Mouse (Mus musculus) R1 (cell line): ENCODE results near the gene Csrnp2.
"Not testable (repeated sequence)": the region's sequence is repeated elsewhere in the genome, so short reads cannot be mapped to it uniquely, and the experiment has no call there.

Source experiments
- DNase-seq: peaks from one replicate; pipeline ENCODE4 v3.0.0-alpha.2; 2018; ENCODE audit warnings: low read depth, low spot score

Csrnp2 gene

GRCm38 (mm10) chr15:100495102-100495501 lies at the start of gene Csrnp2:
Gene Csrnp2, minus strand, starts transcription at chr15:100495488.
- DNase-seq: peak; percentile 93

DNA sequence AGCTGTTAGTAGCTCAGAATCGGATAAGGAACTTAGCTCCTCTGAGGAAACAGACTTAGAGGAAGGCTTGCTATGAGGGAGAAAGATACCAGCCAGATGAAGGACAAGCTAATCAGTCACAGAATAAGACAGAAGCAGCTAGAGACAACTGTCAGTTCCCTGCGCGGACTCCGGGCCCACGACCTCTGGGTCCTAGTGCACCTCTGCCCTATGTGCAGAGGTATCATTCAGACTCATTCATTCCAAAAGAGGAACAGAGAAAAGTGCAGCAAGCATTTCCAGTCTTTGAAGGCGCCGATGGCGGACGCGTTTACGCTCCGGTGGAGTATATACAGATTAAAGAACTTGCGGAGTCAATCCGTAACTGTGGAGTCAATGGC lies 48.4 kb upstream of the Csrnp2 start:
- not testable (repeated sequence) for DNase-seq

DNA sequence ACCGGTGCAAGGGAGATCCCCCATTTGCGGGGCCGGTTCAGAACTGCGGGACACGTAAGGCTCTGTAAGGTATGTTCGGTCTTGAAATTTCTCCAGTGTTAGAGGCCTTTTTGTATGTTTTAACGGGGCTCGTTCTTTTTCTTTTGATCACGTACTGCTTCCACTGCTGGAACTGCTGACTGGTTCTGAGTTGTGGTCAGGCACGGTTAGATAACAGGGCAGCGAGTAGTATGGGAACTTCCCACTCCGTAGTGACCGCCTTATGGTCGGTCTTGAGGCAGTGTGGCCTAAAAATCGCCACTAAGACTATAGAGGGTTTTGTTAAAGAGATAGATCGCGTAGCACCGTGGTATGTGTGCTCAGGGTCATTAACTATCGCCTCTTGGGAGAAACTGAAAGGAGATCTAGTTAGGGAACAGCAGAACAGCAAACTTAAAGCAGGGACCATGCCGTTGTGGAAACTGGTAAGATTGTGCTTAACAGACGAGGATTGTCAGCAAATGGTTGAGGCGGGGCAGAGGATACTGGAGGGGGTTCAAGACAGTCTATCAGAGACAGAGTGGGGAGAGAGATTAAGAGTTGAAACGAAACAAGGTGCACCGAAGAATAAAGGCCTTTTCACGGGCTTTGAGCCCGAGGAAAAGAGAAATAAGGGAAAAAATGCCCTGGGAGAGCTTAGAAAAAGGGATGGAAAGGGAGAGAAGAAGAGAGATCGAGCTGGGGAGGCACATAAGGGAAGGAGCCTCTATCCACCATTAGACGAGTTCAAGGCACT lies 47.8 kb upstream of the Csrnp2 start:
- DNase-seq: not testable (repeated sequence)

DNA sequence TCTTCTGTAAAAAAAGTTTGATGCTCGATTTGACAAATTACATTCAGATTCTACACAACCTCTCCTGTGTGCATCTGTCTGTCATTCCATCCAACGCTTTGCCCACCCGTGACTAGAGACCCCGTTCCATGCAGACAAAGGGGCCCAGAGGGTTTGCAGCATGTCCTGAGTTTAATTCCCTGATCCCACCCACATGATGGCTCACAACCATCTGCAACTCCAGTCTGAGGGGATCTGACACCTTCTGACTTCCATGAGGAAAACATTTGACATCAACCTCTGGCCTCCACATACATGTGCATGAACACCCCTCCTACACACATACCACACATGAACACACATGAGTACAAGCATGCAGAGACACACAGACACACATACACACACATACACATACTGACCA lies 46.1 kb upstream of the Csrnp2 start:
- DNase-seq: peak; percentile 64

- DNase-seq: peak; percentile 93
Observed at GRCm38 (mm10) chr15:100541001-100541400, 45.7 kb upstream of the Csrnp2 start.

DNA sequence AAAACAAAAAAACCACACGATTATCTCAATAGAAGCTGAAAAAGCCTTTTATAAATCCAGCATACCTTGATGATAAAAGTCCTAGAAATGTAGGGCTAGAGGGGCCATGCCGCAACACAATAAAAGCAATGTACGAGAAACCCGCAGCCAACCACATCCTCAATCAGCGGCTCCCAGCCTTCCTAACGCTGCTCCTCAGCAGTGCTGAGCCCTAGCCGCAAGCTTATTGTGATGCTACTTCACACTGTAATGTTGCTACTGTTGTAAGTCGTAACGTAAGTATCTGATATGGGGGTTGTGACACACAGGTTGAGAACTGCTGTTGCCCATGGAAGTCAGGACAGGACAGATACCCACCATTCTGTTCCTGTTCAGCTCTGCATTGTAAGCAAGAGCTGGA lies 44.1 kb upstream of the Csrnp2 start:
- DNase-seq: no peak

- DNase-seq: peak; percentile 78
Observed at GRCm38 (mm10) chr15:100537913-100538312, 42.6 kb upstream of the Csrnp2 start.

DNA sequence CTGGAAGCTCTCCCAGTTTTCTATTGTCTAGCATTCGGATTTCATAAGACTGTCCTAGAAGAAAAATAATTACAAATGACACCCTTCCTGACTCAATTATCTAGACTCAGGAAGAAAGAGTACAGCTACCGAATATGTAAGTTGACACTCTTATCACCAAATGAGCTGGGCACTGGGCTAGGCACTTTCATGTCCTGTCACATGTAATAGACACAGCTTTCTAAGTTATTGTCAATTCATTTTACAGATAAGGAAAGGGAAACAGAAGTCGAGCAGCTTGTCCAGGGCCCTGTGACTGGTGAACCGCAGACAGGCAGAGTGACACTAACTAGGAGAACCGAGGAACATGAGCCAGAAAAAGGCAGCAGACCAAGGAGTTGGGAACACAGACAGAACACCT lies 32.6 kb upstream of the Csrnp2 start:
- no peak for DNase-seq

- peak; percentile 30 for DNase-seq
Observed at GRCm38 (mm10) chr15:100525405-100525804, 30.1 kb upstream of the Csrnp2 start.

GRCm38 (mm10) chr15:100520306-100520705 lies 25.0 kb upstream of the Csrnp2 start:
- no peak for DNase-seq

- no peak for DNase-seq
Observed at GRCm38 (mm10) chr15:100515121-100515520, 19.8 kb upstream of the Csrnp2 start.

- no peak for DNase-seq
Observed at GRCm38 (mm10) chr15:100513387-100513786, 18.1 kb upstream of the Csrnp2 start.

GRCm38 (mm10) chr15:100510072-100510471 lies 14.8 kb upstream of the Csrnp2 start:
- no peak for DNase-seq

GRCm38 (mm10) chr15:100508454-100509167 lies 13.3 kb upstream of the Csrnp2 start:
- no peak for DNase-seq

DNA sequence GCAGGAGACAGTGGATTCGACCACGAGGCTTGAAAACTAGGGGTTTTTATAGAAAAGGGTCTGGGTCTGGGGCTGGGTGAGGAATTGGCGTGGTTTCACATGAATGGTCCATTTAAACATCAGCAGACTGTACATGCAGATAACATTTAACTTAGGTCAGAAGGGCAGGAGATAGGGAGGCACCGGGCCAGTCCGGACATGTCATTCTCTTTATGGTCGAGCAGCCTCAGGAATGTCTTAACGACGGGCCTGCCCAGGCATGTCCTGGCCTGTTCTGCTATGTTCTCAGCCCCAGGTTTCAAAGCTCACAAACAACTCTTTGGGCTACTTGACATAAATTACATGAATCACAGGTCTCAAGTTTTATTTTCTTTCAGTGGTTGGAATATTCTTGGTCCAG lies 4.2 kb upstream of the Csrnp2 start:
- DNase-seq: not testable (repeated sequence)

GRCm38 (mm10) chr15:100494647-100495046 lies 641 bp downstream of the Csrnp2 start:
- DNase-seq: peak; percentile 76

DNA sequence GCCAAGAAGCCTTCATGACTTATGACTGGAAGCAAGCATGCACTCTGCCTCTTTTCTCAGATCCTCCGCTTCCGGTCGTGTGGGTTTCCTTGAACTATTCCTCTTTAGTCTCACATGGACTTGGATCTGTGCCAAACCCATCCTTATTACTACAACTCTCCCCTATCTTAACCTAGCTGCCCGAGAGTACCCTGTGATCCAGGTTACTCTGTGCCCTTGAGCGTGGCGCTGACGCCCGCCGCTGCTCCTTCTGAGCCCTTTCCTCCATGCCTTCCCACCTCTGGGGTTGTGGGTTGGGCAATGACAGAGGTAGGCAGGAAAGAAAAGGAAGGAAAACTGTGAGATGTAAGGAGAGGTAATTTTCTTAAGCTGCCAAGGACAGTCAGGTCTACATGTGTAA lies 3.3 kb downstream of the Csrnp2 start:
- DNase-seq: peak; percentile 52

DNA sequence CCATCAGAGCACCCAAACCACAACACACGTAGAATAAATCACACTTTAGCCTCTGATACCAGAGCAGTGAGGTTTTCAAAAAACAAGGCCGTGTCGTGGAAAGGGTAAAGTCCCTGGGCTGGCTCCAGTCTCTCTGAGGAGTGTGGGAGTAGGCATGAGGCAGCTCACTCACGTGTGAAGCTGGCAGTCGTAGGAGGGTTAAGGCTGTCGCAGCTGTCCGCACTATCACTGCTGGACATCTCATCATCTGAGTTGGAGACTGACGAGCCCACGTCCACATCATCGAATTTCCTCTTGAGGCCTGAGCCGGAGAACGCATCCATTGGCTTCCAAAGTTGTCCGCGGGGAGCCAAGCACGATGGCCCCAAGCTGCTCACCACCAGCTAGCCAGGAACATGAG lies 6.0 kb downstream of the Csrnp2 start:
- DNase-seq: no peak

- peak; percentile 52 for DNase-seq
Observed at GRCm38 (mm10) chr15:100488297-100488696, 7.0 kb downstream of the Csrnp2 start.

DNA sequence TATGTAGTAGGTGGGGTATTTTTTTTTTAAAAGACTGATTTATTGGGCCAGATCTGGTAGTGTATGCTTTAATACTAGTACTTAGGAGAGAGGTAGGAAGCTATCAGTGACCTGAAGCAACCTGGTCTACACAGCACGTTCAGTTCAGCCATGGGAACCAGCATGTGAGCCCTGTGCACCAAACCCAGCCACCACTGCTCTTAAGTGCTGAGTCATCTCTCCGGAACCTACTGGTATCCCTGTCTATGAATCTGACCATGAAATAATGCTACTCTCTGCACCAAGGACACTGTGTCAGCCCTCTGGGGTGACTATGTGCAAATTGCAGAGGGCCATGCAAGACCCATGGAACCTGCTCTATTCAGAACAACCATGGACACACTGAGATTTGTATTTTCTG lies 8.2 kb downstream of the Csrnp2 start:
- DNase-seq: no peak

DNA sequence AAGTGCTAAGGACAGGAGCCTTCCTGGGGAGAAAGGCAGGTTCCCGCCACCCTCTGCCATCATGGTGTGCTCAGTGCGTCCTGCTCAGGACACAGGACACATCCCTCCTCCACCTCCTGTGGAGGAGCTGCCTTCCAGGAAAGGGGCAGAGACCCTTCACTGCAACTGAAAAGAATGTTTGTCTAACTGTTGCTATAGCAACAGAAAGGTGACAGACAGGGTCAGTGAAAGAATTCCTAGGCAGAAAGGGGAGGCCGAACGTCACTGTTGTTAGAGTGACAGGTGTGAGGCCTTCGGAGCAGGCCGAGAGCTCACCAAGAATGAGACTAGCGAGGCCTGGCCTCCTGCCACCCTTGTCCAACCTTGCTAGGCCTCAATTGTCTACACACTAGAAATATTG lies 8.8 kb downstream of the Csrnp2 start:
- DNase-seq: peak; percentile 89

GRCm38 (mm10) chr15:100485576-100485975 lies 9.7 kb downstream of the Csrnp2 start:
- no peak for DNase-seq

- DNase-seq: peak; percentile 31
Observed at GRCm38 (mm10) chr15:100478925-100479324, 16.4 kb downstream of the Csrnp2 start.
